In the genomic region with DNA sequence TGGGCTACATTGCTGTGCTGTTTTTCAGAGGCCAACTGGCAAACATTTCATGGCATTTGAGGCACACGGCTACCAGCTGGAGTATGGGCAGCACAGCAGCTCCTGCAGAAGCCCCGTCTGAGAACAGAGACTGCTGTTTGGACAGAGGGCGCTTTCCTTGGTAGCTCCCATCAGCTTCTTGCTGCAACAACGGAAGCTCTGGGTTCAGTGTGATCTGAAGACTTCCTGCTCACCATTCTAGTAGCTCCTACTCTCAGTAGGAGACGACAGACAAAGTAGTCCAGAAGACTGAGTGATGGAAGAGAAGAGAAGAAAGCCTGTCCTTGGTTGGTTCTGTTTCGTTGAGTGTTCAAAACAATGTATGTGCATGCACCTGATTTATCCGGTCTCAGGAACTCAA, we compare ENCODE assay signal across 11 mouse cellular contexts. TPM values are rescaled to one million over a fixed set of nuclear protein-coding genes. Genes with fewer than 3 reads are reported as not detected.
DNase-seq lines count a peak whose midpoint lies in the region.
"Had no signal": no experiment of that assay in that cellular context is flagged by ENCODE, and none has a peak within 500 bp of the region (broad histone marks: within the 10 kb centered on the region; RNA-seq: fewer than 3 reads in every experiment).

No protein-coding gene starts in this region.

- peak; percentile 48 for DNase-seq in lung, postnatal 36 days
- DNase-seq in lung, postnatal 10 days = no peak
- peak; percentile 85 for DNase-seq in R1 (ENCODE audit: low read depth, low spot score)
- DNase-seq in induced T-regulatory cell, adult 2 months (ENCODE audit: low read depth) = peak; percentile 63
- peak; percentile 29 for DNase-seq in splenic B cell, adult 2 months (ENCODE audit: low read depth, low spot score)
- no peak for DNase-seq in kidney, postnatal 25 days
- DNase-seq in left cerebral cortex, postnatal 25 days (ENCODE audit: low spot score in 2 of 2) = no peak
- DNase-seq: adrenal gland, postnatal 14 days; cerebellum, adult 2 months; kidney, adult 18-20 months; layer of hippocampus, adult 9-11 months had no signal

- intact Hi-C loops in left cerebral cortex, postnatal 25 days (cut with DNase I) = loop anchor here (2.0 to 5.0 kb wide), 2 partner anchors 41 to 112 kb away; partner anchors contain the start of gene Slc7a1

- H3K36me3 ChIP-seq in splenic B cell, adult 2 months (ENCODE audit: control insufficient read depth, insufficient read depth, low read length, poor library complexity, severe bottlenecking) = peaks cover 6% of the 10 kb centered on the region

- no peaks in the 10 kb centered on the region for H3K27me3 ChIP-seq in splenic B cell, adult 2 months (ENCODE audit: control insufficient read depth, insufficient read depth, low read length, poor library complexity, severe bottlenecking)

RNA-seq across cellular contexts. Expression of gene Ubl3, which starts 42.9 kb away (rescaled TPM):
- 100 to 1,000 TPM; 232 to 236 TPM for total RNA-seq in left cerebral cortex, postnatal 25 days (2021)

Comparison
In these comparisons a context has a peak if more than half of its experiments do, and no peak if none do; other contexts are left out.
1. DNase-seq: peak in lung, postnatal 36 days (single experiment), R1 (single experiment), induced T-regulatory cell, adult 2 months (single experiment) and splenic B cell, adult 2 months (single experiment); none in lung, postnatal 10 days (single experiment), kidney, postnatal 25 days (0 of 2) and left cerebral cortex, postnatal 25 days (0 of 2).